Mouse (Mus musculus) MEL (cell line): ENCODE results near the gene Metrnl.

Experiments used
- CHD2 ChIP-seq: IDR thresholded peaks from 2 replicates; pipeline ENCODE4 v1.6.1; 2011; ENCODE audit warnings: low read length, improper control_type of control experiment
- CTCF ChIP-seq, 3 experiments: IDR thresholded peaks in 2 of 3; conservative IDR thresholded peaks in 1 of 3; 2 replicates each; pipeline ENCODE4 v1.5.1; 2011 to 2012; ENCODE audit warnings: low read length in 3 of 3, low read depth in 2 of 3, mild to moderate bottlenecking in 2 of 3, improper control_type of control experiment in 1 of 3, inconsistent platforms in 1 of 3, mixed read lengths in 1 of 3, moderate library complexity in 1 of 3; ENCODE audit not compliant: control insufficient read depth in 1 of 3, insufficient read depth in 1 of 3, poor library complexity in 1 of 3, severe bottlenecking in 1 of 3
- E2F4 ChIP-seq: IDR thresholded peaks from 2 replicates; pipeline ENCODE4 v1.6.1; 2011; ENCODE audit warnings: low read depth, low read length, improper control_type of control experiment, borderline replicate concordance
- GATA1 ChIP-seq: IDR thresholded peaks from 2 replicates; pipeline ENCODE4 v1.6.1; 2011; ENCODE audit warnings: low read depth, low read length, improper control_type of control experiment
- KAT2A ChIP-seq: conservative IDR thresholded peaks from 2 replicates; pipeline ENCODE4 v1.6.1; 2012; ENCODE audit warnings: low read depth, low read length, improper control_type of control experiment, inconsistent platforms
- MAFK ChIP-seq: IDR thresholded peaks from 2 replicates; pipeline ENCODE4 v1.6.1; 2011; ENCODE audit warnings: low read depth, mild to moderate bottlenecking, low read length, improper control_type of control experiment, borderline replicate concordance
- MYC ChIP-seq: IDR thresholded peaks from 2 replicates; pipeline ENCODE4 v1.6.1; 2011; ENCODE audit warnings: low read depth, mild to moderate bottlenecking, low read length, improper control_type of control experiment, moderate library complexity

GRCm38 (mm10) chr11:121703619-121704215 is 2.4 kb downstream of the Metrnl start:
- TF ChIP-seq MAFK (no peak), KAT2A (no peak), CTCF (IDR thresholded peaks at IDR 0.05 in 2 of 3, conservative IDR thresholded peaks at IDR 0.05 in 1 of 3; ENCODE audit: control insufficient read depth in 1 of 3, insufficient read depth in 1 of 3, low read depth in 2 of 3, low read length in 3 of 3, poor library complexity in 1 of 3, severe bottlenecking in 1 of 3) (no peak), GATA1 (no peak), CHD2 (no peak), MYC (no peak), E2F4 (no peak)
